Mouse (Mus musculus) CH12F3 (cell line): ENCODE measurements around the gene Plod1.
"Not testable (repeated sequence)": the region's sequence is repeated elsewhere in the genome, so short reads cannot be mapped to it uniquely, and the experiment has no call there.

ENCODE experiments used
- in situ Hi-C: fragments of 300-500 bp; cut with MboI; formaldehyde crosslinking; loops from 2 replicates; pipeline ENCODE4 v1.14.3; 2020; ENCODE audit warnings: low sequenced_read_pairs

The Plod1 gene

GRCm38 (mm10) chr4:147896411-147896810, 40.2 kb downstream of the Plod1 start:
- in situ Hi-C loops, result no loop called here

DNA sequence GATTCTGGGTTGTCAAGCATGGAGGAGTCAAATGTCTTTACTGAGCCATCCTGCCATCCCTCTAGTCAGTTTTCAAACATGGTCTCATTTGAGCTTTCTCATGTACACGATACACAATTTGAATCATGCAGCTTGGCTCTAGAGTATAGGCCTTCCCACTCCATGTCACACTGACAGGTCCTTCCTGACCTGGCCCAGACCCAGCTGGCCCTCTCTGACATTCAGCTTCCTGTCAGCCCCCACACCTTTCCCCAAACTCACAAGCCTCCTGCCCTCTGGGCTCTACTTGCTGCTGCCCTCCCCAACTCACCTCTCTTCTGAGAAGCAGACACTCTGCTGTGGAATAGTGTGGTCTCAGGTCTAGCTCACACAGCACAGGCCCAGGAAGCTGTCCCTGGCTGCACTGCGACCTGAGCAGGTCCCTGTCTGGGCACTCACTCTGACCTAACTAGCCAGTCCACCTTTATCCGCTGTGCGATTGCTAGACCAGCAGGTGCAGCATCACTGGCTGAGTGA, 40.7 kb downstream of the Plod1 start:
- in situ Hi-C loops, result no loop called here

DNA sequence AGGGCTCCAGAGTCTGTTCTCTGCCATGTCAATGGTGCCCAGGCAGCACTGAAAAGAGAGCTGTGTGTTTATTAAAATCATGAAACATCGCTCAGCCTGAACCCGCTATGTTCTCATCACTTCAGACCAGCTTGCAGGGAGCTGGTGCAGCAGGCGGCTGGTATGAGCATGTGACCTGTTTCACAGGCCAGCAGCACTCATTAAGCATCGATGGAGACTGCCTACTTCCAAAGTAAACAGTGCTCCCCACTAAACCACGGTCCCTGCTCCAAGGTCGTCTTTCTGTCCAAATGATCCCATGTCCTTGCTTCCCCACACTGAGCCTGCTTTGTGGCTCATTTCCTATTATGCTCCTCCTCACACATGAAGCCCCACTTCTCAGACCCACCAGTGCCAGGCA, 46.2 kb downstream of the Plod1 start:
- in situ Hi-C loops, result no loop called here

GRCm38 (mm10) chr4:147888237-147888636, 48.3 kb downstream of the Plod1 start:
- in situ Hi-C loops, result no loop called here

GRCm38 (mm10) chr4:147887277-147887676, 49.3 kb downstream of the Plod1 start:
- in situ Hi-C loops, result no loop called here

DNA sequence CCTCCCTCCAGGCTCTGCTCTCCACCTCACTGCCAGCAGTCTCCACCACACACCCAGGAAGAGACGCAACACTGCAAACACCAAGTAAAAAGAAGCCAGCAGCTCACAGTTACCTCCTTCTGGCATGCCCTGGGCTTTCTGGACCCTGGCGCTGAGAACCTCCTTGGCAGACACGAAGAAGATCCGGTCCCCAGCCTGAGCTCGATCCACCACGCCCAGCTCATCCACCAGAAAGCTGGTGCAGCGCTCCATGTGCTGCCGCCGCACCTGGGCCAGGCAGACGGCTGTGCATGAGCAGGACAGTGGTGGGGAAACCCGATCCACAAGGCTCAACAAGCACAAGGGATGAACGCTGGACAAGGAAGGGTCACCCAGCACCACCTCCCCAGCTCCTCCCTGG, 50.4 kb downstream of the Plod1 start:
- in situ Hi-C loops, result no loop called here

GRCm38 (mm10) chr4:147884138-147884537, 52.4 kb downstream of the Plod1 start:
- in situ Hi-C loops, result no loop called here

DNA sequence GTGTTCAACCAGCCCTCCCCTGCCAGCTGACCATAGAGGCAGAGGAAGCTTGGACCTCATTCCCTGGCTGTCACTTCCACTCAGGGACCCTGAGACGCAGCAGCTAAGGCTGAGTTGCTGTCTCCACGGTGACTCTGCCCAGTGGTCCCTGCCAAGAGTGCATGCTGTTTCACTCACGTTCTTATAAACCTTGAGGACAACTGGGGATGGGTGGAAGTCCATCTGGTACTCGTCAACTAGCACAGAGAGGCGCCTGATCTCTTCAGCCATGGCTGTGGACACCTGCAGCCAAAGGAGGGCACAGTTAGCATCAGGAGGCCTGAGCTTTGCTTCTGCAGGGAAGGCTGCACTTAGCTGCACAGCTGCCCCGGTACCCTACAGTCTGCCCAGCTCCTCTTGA, 53.5 kb downstream of the Plod1 start:
- in situ Hi-C loops, result no loop called here

DNA sequence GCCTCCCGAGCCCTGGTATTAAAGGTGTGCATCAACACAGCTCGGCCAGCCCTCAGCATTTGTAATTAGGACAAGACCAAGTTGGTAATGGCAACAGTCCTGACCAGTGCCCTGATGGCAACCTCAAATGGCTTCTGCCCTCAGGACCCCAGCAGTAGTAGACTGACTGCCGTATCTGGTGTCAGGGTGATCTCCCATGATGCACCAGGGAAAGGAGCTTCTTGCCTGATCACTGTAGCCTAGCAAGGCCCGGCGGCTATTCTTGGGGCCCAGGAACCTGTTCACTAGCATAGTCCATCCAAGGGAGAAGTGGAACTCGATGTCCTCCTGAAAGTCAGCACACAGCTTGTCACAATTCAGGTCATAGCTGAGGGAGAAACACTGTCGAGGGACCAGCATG, 54.8 kb downstream of the Plod1 start:
- in situ Hi-C loops, result no loop called here

- in situ Hi-C loops, result no loop called here
These were observed 56.7 kb downstream of the Plod1 start for GRCm38 (mm10) chr4:147879865-147880264.

DNA sequence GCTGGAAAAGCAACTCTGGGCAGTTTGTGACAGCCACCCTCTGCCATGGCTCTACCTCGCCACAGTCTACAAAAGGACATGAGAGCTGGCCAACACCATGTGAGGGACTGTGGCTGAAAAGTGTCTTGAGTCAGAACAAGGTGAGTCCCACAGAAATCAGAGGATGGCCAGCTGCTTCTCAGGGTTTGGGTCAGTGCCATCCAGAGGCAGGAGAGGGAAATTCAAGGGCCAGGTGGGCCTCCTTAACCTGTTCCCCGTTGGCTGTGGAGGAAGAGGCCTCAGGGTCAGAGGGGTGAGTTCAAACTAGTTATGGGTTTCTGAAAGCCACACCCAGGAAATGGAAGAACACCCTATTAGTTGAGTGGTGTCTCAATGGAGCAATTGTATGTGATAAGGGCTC, 57.1 kb downstream of the Plod1 start:
- in situ Hi-C loops, result no loop called here

GRCm38 (mm10) chr4:147878537-147878936, 58.0 kb downstream of the Plod1 start:
- in situ Hi-C loops, result no loop called here

DNA sequence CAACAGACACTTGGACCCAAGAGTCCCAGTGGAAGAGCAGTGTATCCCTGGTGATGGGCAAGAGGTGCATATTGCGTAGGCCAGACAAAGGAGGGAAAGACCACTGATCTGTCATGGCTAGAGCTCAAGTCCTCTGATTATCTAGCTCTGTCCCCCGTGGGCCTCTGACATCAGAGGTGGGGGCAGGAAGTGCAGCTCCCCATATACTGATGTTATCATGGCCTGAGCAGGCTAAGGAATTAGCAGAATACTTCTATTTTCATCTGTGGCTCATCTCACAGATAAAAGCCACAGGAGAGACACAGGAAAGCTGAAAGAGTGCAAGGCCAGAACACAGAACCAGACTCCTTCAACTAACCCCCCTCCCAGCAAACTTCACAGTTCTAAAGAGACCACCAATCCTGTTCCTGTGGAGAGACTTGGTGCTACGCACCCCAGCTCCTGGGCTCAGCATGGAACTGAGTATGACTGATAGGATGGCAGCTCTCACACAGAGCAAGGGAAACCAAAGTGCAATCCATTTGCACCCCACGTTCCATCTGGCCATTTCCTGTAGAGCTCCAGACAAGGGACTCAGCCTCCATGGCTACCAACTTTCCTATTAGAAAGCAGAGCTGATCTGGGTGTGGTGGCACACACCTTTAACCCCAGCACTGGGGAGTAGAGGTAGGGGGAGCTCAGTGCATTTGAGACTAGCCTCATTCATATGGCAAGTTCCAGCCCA, 60.6 kb downstream of the Plod1 start:
- in situ Hi-C loops, result no loop called here

DNA sequence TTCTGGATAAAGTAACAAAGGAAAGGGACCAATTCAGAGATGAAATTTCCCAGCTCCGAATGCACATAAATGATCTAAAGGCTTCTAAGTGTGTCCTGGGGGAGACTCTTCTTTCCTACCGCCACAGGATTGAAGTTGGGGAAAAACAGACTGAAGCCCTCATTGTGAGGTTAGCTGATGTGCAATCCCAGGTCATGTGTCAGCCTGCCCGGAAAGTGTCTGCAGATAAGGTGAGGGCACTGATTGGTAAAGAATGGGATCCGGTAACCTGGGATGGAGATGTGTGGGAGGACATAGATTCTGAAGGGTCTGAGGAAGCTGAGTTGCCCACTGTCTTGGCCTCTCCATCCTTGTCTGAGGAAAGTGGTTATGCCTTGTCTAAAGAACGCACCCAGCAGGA, 67.3 kb downstream of the Plod1 start:
- in situ Hi-C loops, result no loop called here

GRCm38 (mm10) chr4:147868450-147869031, 68.0 kb downstream of the Plod1 start, which contains the start of the genes Miip and Fv1:
Gene Miip (minus strand): TSS chr4:147868816.
Gene Fv1 (plus strand): TSS chr4:147868979.
- in situ Hi-C loops, result no loop called here

DNA sequence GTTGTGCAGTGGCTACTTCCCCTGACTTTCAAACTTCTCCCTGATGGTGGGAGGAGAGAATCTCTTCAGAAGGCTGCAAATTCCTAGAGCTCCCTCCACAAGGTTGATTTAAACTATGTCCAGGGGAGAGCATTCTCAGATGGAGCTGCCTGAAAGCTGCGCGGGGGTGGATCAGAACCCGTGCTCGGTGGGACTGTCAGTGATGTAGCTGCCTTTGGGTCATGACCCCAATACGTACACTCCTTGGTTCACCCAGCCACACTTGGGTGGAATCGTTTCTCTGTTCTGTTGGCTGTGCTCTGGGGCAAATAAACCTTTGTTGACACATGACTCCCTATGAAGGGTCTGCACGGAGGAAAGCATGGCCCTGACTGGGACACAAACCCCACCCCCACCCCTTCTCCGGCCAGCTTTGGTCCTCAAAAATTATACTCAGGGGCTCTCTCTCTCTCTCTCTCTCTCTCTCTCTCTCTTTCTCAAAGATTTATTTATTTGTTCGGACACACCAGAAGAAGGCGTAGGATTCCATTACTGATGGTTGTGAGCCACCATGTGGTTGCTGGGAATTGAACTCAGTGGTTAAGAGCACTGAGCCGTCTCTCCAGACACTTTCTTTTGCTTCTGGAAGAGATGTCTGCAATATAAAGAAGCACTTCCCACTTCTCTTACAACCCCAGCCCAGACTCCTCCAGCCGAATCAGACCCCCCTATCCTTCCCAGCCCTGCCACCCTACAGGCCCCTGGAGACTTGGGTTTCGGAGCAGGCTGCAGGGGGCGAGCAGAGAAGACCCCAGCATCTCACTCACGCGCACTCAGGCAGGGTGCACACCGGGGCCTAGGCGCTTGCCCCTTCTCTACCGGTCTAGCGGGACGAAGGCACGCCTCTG, 68.8 kb downstream of the Plod1 start:
- in situ Hi-C loops, result no loop called here

DNA sequence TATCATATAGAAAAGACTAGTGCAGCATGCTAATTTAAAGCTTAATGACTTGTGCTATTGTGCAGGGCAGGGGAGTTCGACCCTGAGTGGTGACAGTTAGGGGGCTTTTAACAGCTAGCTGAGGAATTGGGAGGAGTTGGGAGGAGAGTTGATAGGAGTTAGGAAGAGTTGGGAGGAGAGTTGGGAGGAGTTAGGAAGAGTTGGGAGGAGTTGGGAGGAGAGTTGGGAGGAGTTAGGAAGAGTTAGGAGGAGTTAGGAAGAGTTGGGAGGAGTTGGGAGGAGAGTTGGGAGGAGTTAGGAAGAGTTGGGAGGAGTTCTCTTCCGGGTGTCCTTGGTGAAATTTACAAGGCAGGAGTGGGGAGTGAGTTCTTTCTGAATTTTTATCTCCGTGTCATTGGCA, 69.8 kb downstream of the Plod1 start:
- in situ Hi-C loops, result not testable (repeated sequence)

DNA sequence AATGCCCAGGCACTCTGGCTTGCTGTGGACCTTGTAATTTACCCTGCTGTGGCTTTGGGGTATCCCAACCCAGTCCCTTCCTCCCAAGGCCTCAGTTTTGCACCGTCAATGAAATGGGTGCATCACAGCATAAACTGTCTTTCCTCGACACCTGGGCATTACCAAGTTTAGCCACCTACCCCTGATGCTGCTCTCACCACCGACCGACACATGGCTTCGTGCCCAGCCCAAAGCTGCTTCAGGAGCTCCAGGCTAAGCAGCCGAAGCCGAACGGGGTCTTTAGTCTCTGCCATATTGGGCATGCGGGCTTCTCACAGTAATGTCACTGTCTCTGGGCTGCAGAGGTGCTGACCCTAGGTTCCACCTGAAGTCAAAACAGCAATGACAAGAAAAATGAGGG, 70.5 kb downstream of the Plod1 start:
- in situ Hi-C loops, result no loop called here

DNA sequence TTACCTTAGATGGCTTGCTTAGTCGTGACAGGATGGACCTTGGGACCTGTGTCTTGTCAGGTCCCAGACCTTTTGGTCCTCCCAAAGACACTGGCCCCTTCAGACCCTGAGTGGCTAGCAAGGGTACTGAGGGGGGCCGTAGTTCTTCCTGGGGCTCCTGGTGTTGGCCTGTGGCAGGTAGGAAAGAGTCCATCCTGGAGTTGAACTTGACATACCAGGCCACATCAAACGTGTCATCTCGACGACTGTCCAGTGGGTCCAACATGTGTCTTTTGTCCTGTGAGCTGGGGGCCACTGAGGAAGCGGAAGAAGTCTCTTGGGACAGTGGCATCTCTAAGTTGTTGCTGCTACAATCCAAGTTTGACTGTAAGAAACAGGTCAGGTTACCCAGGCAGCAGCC, 70.9 kb downstream of the Plod1 start:
- in situ Hi-C loops, result no loop called here

DNA sequence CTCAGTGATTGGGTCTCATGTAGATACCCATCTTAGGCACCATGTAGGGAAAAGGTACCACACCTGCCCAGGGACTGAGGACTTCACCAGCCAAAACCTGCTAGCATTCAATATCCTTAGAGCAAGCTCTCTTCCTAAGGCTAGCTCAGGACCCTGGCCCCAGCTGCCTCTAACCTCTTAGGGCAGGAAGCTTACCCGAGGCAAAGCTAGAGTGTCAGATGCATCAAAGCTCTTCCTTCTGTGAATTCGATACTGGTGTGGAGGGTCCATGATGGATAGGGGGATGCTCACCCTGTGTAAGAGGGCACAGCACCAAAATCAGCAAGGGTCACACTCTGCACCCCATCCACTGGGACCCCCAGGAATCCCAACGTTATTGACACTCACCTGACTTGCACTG, 74.5 kb downstream of the Plod1 start:
- in situ Hi-C loops, result no loop called here
